Mouse (Mus musculus) hindbrain, postnatal 0 days (tissue): Measurements from ENCODE around the gene Gm20388. TPM values are rescaled to one million over a fixed set of nuclear protein-coding genes. Genes with fewer than 3 reads are reported as not detected.
"Not testable (repeated sequence)": the region's sequence is repeated elsewhere in the genome, so short reads cannot be mapped to it uniquely, and the experiment has no call there.

Source experiments
- ATAC-seq: fragments of 200-750 bp; cut with Nextera tagmentation; 2 replicates; pipeline ENCODE4 v1.8.0; 2017; ENCODE audit warnings: mild to moderate bottlenecking, moderate TSS enrichment, moderate library complexity
- DNase-seq: peaks from one replicate; pipeline ENCODE4 v3.0.0-alpha.2; 2015; ENCODE audit warnings: low spot score
- H3K27ac ChIP-seq: fragments of 300-500 bp; sonication (generic); 2 replicates; pipeline ENCODE4 v1.5.1; 2014; ENCODE audit warnings: mild to moderate bottlenecking
- H3K27me3 ChIP-seq: fragments of 300-500 bp; sonication (generic); 2 replicates; pipeline ENCODE4 v1.6.1; 2014; ENCODE audit warnings: low read length, mixed read lengths; ENCODE audit not compliant: insufficient read depth
- H3K36me3 ChIP-seq: fragments of 300-500 bp; sonication (generic); 2 replicates; pipeline ENCODE4 v1.6.1; 2014; ENCODE audit warnings: low read length, mixed read lengths; ENCODE audit not compliant: insufficient read depth
- H3K4me1 ChIP-seq: fragments of 300-500 bp; sonication (generic); 2 replicates; pipeline ENCODE4 v1.6.1; 2014; ENCODE audit warnings: antibody characterized with exemption, low read length, mixed read lengths; ENCODE audit not compliant: insufficient read depth
- H3K4me2 ChIP-seq: fragments of 300-500 bp; sonication (generic); 2 replicates; pipeline ENCODE4 v1.6.1; 2014; ENCODE audit warnings: low read depth, mild to moderate bottlenecking, low read length, moderate library complexity, mixed read lengths
- H3K4me3 ChIP-seq: fragments of 300-500 bp; sonication (generic); 2 replicates; pipeline ENCODE4 v1.5.1; 2014; ENCODE audit warnings: low read length
- H3K9ac ChIP-seq: fragments of 300-500 bp; sonication (generic); replicated peaks from 2 replicates; pipeline ENCODE4 v1.6.1; 2014; ENCODE audit warnings: mild to moderate bottlenecking, low read length, moderate library complexity, mixed read lengths
- H3K9me3 ChIP-seq: fragments of 300-500 bp; sonication (generic); 2 replicates; pipeline ENCODE4 v1.6.1; 2016; ENCODE audit warnings: low read length, mixed read lengths
- CTCF ChIP-seq: IDR thresholded peaks from 2 replicates; pipeline ENCODE4 v1.5.1; 2016; ENCODE audit warnings: antibody characterized with exemption, control low read depth, low read depth
- WGBS: fragments of 180-500 bp; shearing (Covaris S2); extraction: QIAGEN DNeasy Blood & Tissue Kit; methylation state at CpG from one replicate; pipeline ENCODE4 v1.1.7; 2014; 5-methylcytosine and 5-hydroxymethylcytosine counted together
- polyA plus RNA-seq: library from polyadenylated mRNA; unstranded; fragments of >200 nt; fragmentation: Nextera tagmentation; extraction: Ambion mirVana; gene quantifications from 2 replicates; pipeline ENCODE4 v1.2.1, GENCODE M21; 2015
- total RNA-seq: library from RNA; depleted of rRNA; stranded (reverse); fragments of >200 nt; gene quantifications from 2 replicates; pipeline ENCODE4 v1.2.3, GENCODE M21; 2014

Gene Gm20388
- total and polyA plus RNA-seq, 2 experiments from 2014 or later = 71.3 TPM; not detected in 1

DNA sequence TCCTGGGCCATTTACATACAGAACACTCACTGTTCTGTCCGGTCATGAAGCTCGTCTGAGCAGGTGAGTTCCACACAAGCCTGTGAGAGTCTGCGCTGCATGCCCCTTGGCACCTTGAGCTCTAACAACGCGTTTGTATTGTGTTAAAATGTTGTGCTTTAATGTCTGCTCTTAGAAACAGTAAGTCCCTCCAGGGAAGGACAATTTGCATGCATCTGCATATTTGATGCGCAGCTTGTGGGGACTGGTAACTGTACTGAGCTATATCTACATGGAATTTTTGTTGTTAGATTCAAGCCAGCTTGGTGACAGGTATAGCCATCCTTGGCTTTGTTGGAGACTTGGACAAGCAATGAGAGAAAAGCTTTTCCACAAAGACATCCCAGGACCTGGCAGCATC lies 4265.5 kb downstream of the Gm20388 start:
- H3K27ac ChIP-seq = no peak overlapping the region
- no peak overlapping the region for H3K4me3 ChIP-seq
- ATAC-seq (no peak), DNase-seq (no peak)
- H3K27me3 ChIP-seq = no peaks in the 10 kb centered on the region
- H3K4me2 ChIP-seq = no peak overlapping the region
- no peak for TF ChIP-seq CTCF
- WGBS = 56% methylated on average over 6 of the region's 6 CpGs
- no peaks in the 10 kb centered on the region for H3K36me3 ChIP-seq
- peaks cover 16% of the 10 kb centered on the region for H3K4me1 ChIP-seq
- H3K9ac ChIP-seq = no peak overlapping the region
- no peaks in the 10 kb centered on the region for H3K9me3 ChIP-seq

DNA sequence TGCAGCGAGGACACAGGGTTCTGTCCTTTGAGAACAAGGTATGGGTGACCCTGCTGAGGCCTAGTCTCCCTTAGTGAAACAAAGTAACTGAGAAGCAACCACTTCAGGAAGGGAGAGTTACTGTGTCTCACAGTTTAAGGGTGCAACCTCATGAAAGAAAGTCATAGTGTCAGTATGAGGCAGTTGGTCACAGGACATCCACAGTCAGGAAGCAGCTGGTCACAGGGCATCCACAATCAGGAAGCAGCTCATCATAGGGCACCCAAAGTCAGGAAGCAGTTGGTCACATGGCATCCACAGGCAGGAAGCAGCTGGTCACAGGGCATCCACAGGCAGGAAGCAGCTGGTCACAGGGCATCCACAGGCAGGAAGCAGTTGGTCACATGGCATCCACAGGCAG lies 4266.5 kb downstream of the Gm20388 start:
- ATAC-seq, H3K27me3 ChIP-seq, DNase-seq, H3K4me1 ChIP-seq, H3K27ac ChIP-seq, H3K9me3 ChIP-seq, H3K9ac ChIP-seq, H3K4me2 ChIP-seq, H3K4me3 ChIP-seq, H3K36me3 ChIP-seq: not testable (repeated sequence)
- WGBS = 75% methylated on average over 1 of the region's 1 CpGs

DNA sequence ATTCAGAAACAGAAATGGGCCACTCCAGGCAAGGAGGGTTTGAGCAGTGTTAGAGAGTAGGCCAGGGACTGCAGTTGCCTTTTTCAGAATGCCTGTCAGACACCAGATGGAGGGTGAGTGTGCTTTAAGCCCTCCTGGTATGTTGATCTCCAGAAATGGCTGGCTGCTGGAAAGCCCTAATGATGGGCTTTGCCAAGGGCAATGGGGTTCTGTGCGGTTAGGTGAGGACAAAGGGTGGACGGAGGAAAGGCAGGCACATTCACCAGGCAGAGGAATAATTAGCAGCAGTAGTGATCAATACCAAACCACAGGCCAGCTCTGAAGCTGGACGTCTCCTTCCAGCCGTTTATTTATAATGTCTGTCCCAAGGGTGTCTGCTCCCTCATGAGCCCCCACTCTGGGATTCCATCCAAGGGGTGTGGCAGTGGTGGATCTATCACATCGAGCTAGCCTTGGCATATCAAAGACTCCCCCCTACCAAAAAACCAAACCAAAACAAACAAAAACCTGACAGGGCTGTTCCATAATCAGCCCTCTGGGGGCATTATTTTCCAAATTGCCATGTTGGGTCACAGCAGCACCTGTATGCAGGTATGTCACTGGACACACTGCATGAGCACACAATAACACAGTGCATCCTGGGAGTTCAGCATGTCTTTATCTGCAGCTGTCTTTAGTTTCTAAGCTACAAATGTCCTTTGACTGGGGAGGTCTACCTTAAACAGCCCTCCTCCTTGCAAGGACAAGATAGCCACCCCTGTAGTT lies 4270.2 kb downstream of the Gm20388 start:
- Histone ChIP-seq H3K4me3 (no peak overlapping the region), H3K27me3 (no peaks in the 10 kb centered on the region), H3K9me3 (no peaks in the 10 kb centered on the region), H3K4me2 (no peak overlapping the region), H3K36me3 (no peaks in the 10 kb centered on the region), H3K27ac (0 out of 2 replicates have a peak overlapping the region, but pooled peaks have one; percentile 26), H3K4me1 (no peaks in the 10 kb centered on the region), H3K9ac (no peak overlapping the region)
- TF ChIP-seq CTCF = no peak
- ATAC-seq = no peak
- no peak for DNase-seq
- 49% methylated on average over 5 of the region's 5 CpGs for WGBS

DNA sequence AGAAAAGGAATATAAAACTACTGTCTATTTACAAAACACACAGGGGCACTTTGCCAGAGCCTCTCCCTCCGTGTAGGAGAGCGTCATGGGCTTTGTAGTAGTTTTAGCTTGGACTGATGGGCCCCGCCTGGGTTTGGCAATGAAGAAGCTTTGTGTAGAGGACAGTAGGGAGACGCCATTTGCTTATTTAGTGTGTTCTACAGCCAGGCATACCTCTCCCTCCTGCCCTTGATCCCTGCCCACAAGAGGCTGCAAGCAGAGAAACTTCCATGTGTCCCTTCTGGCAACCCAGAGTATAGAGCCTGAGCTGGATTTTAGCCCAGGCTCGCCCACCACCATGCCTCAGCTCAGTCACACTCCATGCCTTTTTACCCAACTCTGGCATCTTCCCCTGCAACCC lies 4271.1 kb downstream of the Gm20388 start:
- WGBS = 62% methylated on average over 5 of the region's 5 CpGs
- TF ChIP-seq CTCF = no peak
- no peak for ATAC-seq
- no peak overlapping the region for H3K4me3 ChIP-seq
- H3K9ac ChIP-seq = no peak overlapping the region
- no peak overlapping the region for H3K27ac ChIP-seq
- DNase-seq = no peak
- H3K36me3 ChIP-seq = no peaks in the 10 kb centered on the region
- no peaks in the 10 kb centered on the region for H3K9me3 ChIP-seq
- no peaks in the 10 kb centered on the region for H3K4me1 ChIP-seq
- no peak overlapping the region for H3K4me2 ChIP-seq
- no peaks in the 10 kb centered on the region for H3K27me3 ChIP-seq

DNA sequence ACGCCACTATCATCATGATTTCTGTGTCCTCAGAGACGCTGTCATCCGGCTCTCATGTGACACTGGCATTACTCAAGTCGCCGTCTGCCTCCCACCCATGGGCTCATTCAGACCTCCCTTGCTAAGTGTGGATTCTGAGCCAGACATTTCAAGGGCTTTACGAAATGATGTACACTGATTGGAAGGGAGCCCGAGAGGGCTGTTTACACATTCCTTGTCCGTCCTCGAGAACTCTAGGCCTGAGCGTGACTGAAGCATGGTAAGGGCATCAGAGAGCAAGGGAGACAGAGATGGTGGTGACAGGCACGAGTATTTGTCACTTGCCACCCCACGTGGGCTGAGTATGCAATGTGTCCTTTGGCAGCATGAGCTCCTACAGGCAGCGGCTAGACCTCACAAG lies 4271.6 kb downstream of the Gm20388 start:
- Histone ChIP-seq H3K4me3 (no peak overlapping the region), H3K4me2 (no peak overlapping the region), H3K9me3 (no peaks in the 10 kb centered on the region), H3K27ac (no peak overlapping the region), H3K4me1 (no peaks in the 10 kb centered on the region), H3K27me3 (no peaks in the 10 kb centered on the region), H3K9ac (no peak overlapping the region), H3K36me3 (no peaks in the 10 kb centered on the region)
- peak; percentile 83 for ATAC-seq
- no peak for TF ChIP-seq CTCF
- 37% methylated on average over 13 of the region's 13 CpGs for WGBS
- DNase-seq = peak; percentile 51

DNA sequence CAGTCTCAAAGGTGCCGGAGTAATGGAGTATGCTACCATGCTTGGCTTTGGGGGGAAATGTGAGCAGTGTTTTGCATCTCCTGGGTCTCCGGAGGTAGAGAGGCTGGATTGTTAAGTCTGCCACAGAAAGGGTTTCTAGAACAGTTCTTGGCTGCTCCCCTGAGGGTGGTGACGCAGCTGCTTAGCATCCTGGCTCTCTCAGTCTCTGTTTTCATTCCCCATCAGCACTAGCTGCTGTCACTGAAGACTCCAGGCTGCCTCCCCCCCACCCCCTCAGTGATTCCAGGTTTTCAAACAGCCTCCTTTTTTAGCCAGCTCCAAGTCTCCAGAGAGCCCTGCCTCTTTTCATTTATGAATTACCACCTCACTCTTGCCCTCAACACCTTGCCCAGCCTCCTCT lies 4273.4 kb downstream of the Gm20388 start:
- no peak for ATAC-seq

DNA sequence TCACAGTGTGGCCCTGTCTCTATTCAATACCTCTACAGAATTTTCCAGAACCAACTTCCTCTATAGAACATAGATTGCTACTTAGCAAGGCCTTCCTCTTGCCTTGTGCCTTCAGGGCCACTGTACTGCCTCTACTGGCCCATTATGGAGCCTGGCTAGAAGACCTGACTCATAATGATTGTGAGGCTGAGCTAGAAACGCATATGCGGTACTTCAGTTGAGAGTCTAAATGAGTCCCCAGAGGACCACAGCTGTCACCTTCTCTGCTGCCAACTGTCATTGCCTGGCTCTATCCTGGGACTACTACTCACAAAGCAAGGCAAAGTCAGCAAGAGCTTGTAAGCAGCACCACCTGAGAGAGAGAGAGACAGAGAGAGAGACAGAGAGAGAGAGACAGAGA lies 4273.9 kb downstream of the Gm20388 start:
- WGBS = 45% methylated on average over 2 of the region's 2 CpGs
- Histone ChIP-seq H3K27ac (no peak overlapping the region), H3K36me3 (no peaks in the 10 kb centered on the region), H3K4me3 (no peak overlapping the region), H3K27me3 (no peaks in the 10 kb centered on the region), H3K9me3 (no peaks in the 10 kb centered on the region), H3K9ac (no peak overlapping the region), H3K4me2 (no peak overlapping the region), H3K4me1 (no peaks in the 10 kb centered on the region)
- DNase-seq (no peak), ATAC-seq (no peak)
- no peak for TF ChIP-seq CTCF

More for the DNA sequence above, 4273.4 kb downstream of the Gm20388 start:
- Histone ChIP-seq H3K4me2 (no peak overlapping the region), H3K27me3 (no peaks in the 10 kb centered on the region), H3K36me3 (no peaks in the 10 kb centered on the region), H3K27ac (no peak overlapping the region), H3K4me3 (no peak overlapping the region), H3K9me3 (no peaks in the 10 kb centered on the region), H3K9ac (no peak overlapping the region), H3K4me1 (no peaks in the 10 kb centered on the region)
- WGBS = 58% methylated on average over 3 of the region's 3 CpGs
- TF ChIP-seq CTCF = no peak
- no peak for DNase-seq
